Mouse (Mus musculus) thymus, postnatal 4 days (tissue): Measurements from ENCODE around the gene Crmp1.

Experiments used
- DNase-seq: peaks from one replicate; pipeline ENCODE4 v3.0.0; 2021

Gene Crmp1

DNA sequence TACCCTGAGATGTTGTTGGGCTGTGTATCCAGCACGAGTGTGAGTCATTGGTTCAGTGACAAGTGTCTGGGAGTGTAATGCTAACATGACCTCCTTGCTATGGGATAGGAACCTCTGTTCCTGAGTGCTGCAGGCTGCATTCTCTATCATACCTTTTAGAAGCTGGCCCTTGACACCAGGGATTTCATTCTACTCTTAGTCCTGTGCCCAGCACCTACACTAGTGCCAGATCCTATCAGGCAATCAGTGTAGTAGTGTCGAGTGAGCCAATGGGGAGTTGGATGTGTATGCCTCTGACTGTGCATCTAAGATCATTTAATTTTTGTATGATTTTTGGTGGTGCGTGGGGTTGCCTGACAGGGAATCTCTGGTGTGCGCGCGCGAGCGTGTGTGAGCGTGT lies 516 bp upstream of the Crmp1 start:
- no peak for DNase-seq

GRCm38 (mm10) chr5:37242360-37243168 lies 824 bp downstream of the Crmp1 start:
- DNase-seq = no peak

- peak; percentile 79 for DNase-seq
Measured at GRCm38 (mm10) chr5:37243169-37243886, 1.6 kb downstream of the Crmp1 start.

DNA sequence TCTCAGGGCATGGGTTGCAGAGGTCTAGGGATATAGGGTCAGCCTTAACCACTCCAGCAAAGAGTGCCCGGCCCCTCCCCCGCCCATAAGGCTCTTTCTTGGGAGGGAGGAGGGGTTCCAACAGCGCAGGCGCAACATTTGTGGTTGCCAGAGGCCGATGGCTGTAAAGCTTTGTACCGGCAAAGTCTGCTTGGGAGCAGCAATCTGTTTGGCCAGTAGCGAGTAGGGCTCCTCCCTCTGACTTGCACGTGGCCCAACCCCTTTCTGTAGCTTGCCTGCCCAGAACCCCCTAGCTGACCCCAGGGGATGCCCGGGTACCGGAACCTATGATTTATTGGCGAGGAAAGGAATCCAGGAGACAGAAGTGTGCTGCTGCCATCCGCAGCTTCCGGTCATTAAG lies 2.4 kb downstream of the Crmp1 start:
- no peak for DNase-seq

DNA sequence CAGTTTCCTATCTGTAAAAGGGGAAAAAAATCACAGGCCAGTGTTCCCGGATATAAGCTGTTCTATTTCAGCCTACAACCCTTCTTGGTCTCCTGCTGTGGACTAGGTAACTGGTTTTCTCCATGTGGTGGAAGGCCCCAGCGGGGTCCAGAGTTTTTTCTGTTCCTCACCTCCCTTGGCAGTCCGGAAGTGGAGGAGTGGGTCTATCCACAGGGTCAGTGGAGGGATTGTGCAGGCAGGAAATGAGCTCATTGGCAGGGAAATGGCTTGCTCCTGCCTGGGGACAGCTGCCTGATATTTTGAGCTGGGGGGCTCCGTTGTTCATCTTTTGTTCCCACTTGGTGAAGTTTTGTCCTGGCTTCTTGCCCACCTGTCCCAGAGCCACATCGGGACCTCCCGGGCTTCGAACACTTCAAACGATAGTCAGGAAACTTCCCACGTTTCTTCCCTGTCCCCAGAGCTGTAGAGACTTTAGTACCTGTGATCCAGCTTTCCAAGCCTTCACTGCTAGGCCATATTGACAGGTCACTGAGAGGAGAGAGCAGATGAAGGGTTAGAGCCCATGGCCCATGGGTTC lies 3.0 kb downstream of the Crmp1 start:
- DNase-seq = no peak

- peak; percentile 79 for DNase-seq
Measured at GRCm38 (mm10) chr5:37245651-37246050, 3.9 kb downstream of the Crmp1 start.

- DNase-seq = peak; percentile 65
Measured at GRCm38 (mm10) chr5:37246138-37246910, 4.6 kb downstream of the Crmp1 start.

GRCm38 (mm10) chr5:37247456-37247855 lies 5.7 kb downstream of the Crmp1 start:
- no peak for DNase-seq

- DNase-seq = no peak
Measured at GRCm38 (mm10) chr5:37248870-37249269, 7.1 kb downstream of the Crmp1 start.

DNA sequence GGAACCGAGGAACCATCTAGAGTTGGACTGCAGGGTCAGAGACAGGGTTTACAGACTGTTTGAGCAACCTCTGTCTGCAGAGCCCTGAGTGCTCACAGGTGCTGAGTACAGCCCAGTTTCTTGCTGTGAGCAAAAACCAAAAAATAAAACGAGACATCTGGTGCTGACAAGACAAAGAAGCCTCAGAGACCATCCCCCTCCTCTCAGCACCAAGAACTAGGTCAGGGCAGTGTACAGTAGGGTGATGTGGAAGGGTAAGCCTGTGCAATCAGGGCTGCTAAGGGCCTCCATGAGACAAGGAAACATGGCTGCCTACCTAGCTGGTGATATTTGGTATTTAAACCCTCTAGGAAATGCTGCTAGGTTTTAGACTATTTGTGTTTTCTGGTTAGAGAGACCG lies 9.9 kb downstream of the Crmp1 start:
- DNase-seq = peak; percentile 38

DNA sequence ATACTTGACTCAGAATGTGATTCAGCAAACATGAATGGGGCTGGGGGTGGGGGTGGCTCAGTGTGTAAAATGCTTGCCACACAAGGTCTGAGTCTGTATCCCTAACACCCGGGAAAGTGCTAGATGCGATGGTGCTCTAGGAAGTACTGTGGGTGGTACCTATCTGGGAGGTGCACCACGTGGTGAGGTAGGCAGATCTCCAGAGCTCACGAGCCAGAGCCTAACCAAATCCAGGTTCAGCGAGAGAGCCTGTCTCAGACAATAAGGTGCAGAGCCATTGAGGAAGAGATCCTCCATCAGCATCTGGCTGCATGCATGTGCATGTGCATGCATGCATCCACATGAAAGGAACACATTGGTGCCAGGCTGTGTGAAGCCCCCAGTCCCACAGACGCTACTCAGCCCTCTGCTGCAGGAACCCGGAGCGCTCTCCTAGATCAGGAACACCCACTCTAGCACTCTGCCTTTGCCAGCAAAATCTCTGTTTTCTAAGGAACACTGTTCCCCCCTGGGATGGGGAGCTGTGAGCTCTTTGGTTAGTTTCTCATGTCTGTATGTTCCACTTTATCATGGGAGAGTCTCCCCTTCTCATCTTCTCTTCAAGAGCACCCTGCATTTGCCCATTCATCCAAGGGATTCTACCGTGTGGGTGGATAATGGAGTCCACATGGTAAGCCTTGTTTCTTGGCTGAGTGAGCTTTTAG lies 10.5 kb downstream of the Crmp1 start:
- no peak for DNase-seq

DNA sequence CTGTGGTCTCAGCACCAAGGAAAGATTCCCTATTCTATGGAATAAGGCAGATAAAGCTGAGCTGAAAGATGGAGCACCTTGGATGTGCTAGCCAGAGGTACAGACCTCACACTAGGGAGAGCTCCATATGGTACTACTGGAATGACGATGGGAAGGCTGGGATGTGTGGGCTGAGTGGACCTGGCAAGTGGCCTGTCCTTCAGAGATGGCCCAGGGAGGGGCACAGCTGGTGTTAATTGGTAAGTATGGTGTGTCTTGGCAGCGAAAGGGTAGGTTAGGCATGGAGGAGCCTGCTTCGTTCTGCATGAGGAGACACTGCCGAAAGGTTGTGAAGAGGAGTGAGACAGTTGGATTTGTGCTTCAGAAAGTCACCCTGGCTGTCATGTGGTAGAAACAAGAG lies 12.8 kb downstream of the Crmp1 start:
- no peak for DNase-seq

- no peak for DNase-seq
Measured at GRCm38 (mm10) chr5:37256823-37257222, 15.1 kb downstream of the Crmp1 start.

DNA sequence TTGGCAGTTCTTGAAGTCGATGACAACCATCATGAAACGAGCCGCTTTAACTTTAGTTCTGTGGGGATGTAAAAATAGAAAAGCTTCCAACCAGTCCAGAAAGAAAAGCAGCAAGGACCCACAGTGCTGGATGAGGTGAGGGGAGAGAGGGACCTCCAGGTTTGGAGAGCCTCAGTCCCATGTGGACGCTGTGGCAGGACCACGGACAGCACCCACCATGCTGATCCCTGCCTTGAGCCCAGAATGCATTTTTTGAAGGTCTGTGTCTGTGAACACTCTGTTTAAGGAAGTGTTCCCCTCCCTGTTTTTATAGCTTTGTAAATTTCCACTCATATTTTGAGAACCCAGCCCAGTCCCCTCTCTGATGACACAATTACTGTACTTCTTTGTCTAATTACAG lies 15.5 kb downstream of the Crmp1 start:
- peak; percentile 73 for DNase-seq

- no peak for DNase-seq
Measured at GRCm38 (mm10) chr5:37261734-37262133, 20.0 kb downstream of the Crmp1 start.

- no peak for DNase-seq
Measured at GRCm38 (mm10) chr5:37263816-37264215, 22.1 kb downstream of the Crmp1 start.

DNA sequence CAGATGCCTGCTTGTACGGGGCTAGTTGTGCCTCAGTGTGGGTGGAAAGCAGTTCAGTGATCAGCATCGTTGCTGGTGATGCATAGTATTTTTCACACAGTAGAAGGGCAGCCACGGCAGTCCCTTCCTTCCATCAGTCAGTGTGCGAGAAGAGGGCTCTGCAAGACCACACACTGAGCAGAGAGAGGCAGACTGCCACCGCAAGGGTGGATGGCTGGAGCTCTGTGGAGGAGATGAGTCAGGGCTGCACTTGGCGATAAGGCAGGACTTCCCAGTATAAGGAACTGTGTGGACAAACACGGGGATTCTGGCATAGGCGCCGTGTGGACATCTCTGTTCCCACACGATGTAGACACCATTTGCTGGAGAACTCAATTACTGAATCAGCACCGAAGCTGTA lies 39.3 kb downstream of the Crmp1 start:
- no peak for DNase-seq

GRCm38 (mm10) chr5:37288374-37288773 lies 46.6 kb downstream of the Crmp1 start:
- DNase-seq = peak; percentile 78

DNA sequence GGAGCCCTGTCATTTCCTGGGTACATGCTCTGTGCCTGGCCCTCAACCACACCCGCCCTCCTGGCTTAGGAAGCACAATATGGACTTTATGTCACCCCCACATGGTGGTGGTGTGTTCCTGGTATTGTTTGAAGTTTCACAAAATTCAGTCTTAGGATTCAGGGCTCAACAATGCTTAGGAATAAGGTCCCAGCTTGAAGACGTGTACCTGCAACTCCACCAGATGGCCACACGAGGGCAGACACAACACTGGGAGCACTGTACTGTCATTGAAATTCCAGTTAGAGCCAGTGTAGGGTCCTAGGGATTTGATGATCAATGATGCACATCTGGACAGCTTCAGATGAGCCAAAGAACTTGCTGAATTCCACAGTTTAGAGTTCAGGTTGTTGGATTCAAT lies 47.5 kb downstream of the Crmp1 start:
- DNase-seq = peak; percentile 63

- DNase-seq = peak; percentile 70
Measured at GRCm38 (mm10) chr5:37290983-37291382, 49.2 kb downstream of the Crmp1 start.

DNA sequence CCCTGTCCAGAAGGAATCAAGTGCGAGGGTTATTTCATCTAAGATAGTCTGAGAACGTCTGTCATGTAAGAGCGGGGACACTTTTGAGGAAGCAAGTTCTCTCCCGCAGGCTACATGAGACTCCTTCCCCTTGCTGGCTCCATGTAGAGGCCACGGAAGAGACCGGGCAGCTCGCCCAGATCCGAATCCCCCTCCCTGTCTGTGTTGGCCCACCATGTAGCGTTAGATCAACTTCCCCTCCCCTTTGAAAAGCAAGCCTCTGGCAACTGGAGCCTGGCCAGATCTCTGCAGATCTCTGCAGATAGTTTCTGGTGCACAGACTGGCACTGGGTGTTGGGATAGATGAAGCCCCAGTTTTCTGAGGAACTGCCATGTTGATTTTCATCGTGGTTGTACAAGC lies 55.0 kb downstream of the Crmp1 start:
- DNase-seq = no peak

DNA sequence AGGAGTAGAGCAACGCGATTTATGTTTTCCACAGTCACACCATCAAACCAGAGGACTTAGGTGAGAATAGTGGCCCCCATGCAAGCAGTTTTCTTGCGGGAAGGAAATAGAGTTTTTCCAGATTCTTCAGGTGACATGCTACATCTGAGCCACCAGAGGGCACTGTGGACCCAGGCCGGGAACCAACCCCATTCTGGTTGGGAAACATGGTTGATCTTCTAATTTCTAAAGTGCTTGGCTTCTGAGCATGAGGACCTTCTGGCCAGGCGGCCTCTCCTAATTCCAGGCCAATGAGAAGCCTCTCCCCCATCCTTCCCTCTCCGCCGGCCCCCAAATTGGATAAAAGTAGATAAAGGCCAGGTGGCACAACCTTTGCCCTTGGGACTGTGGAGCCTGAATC lies 56.6 kb downstream of the Crmp1 start:
- DNase-seq = peak; percentile 55

GRCm38 (mm10) chr5:37310026-37310425 lies 68.3 kb downstream of the Crmp1 start:
- no peak for DNase-seq
